21 mouse cellular contexts compared by ENCODE assay signal in the genomic region with DNA sequence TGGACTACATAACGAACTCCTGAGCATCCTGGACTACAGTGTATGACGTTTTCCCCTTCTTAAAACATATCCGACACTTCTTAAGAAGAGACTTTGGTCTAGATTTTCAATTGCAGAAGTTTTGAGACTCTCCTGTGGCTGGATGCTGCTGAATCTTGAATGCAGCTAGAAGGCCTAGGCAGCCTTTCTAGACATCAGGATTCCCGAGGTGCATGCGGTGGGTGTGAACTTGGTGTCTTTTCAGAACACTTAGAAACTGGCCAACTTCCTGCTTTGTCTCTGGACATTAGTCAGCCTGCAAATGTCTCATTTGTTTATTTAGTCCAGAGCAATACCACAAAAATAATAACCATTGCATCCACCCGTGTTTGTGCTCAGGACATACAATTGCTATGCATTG.
"Had no signal": no experiment of that assay in that cellular context is flagged by ENCODE, and none has a peak within 500 bp of the region (broad histone marks: within the 10 kb centered on the region; RNA-seq: fewer than 3 reads in every experiment).

No protein-coding gene starts in this region.

- H3K4me3 ChIP-seq: heart, adult 2 months; heart, embryonic 13.5 days; heart, embryonic 15.5 days; hindbrain, embryonic 10.5 days; hindbrain, embryonic 12.5 days; intestine, embryonic 15.5 days; layer of hippocampus, adult 2 months; left cerebral cortex, adult 2 months; limb, embryonic 10.5 days; limb, embryonic 12.5 days; liver, embryonic 13.5 days; liver, embryonic 15.5 days had no signal

- H3K27me3 ChIP-seq: heart, embryonic 13.5 days; heart, embryonic 15.5 days; hindbrain, embryonic 12.5 days; intestine, embryonic 15.5 days; limb, embryonic 12.5 days; liver, embryonic 15.5 days had no signal

- H3K9ac ChIP-seq: heart, embryonic 13.5 days; heart, embryonic 15.5 days; hindbrain, embryonic 12.5 days; hindbrain, embryonic 14.5 days; intestine, embryonic 15.5 days; limb, embryonic 12.5 days; liver, embryonic 13.5 days; liver, embryonic 15.5 days had no signal

- H3K4me1 ChIP-seq: heart, embryonic 13.5 days; heart, embryonic 15.5 days; hindbrain, embryonic 10.5 days; hindbrain, embryonic 12.5 days; intestine, embryonic 15.5 days; limb, embryonic 10.5 days; limb, embryonic 12.5 days; liver, embryonic 13.5 days; liver, embryonic 15.5 days had no signal

- H3K36me3 ChIP-seq: heart, embryonic 13.5 days; heart, embryonic 15.5 days; hindbrain, embryonic 10.5 days; hindbrain, embryonic 12.5 days; intestine, embryonic 15.5 days; limb, embryonic 10.5 days; limb, embryonic 12.5 days; liver, embryonic 13.5 days; liver, embryonic 15.5 days had no signal

- H3K9me3 ChIP-seq: heart, embryonic 13.5 days; heart, embryonic 15.5 days; hindbrain, embryonic 10.5 days; hindbrain, embryonic 12.5 days; intestine, embryonic 15.5 days; limb, embryonic 10.5 days; limb, embryonic 12.5 days; liver, embryonic 13.5 days; liver, embryonic 15.5 days had no signal

- DNase-seq: gastrocnemius, postnatal 14 days; heart, adult 2 months; heart, postnatal 4 days; kidney, adult 18-20 months; kidney, adult 8-10 months; kidney, postnatal 10 days; kidney, postnatal 25 days; kidney, postnatal 4 days; liver; liver, embryonic 13.5 days had no signal

- H3K27ac ChIP-seq: heart, adult 2 months; heart, embryonic 13.5 days; heart, embryonic 15.5 days; hindbrain, embryonic 10.5 days; hindbrain, embryonic 12.5 days; hindbrain, embryonic 14.5 days; intestine, embryonic 15.5 days; layer of hippocampus, adult 2 months; left cerebral cortex, adult 2 months; limb, embryonic 10.5 days; limb, embryonic 12.5 days; liver, embryonic 13.5 days; liver, embryonic 15.5 days had no signal
